ENCODE assay signal across 16 mouse cellular contexts in the genomic region with DNA sequence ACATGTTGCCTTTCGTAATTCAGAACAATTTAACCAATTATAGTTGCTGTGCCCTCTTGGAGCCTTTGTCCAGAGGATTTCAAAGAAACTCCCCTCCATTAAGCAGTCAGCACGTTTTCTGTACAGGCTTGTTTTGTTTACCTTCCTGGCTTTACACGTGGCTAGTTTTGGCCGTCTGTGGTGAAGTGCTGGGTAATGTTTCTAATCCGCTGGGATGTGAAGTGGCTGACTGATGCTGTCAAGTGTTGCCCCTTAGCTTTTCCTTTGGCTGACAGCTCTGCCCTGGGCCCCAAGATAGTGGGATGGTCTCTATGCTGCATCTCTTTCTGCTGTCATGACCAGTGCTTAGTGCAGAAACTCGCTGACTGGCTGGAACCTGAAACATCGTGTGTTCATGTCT. TPM values are rescaled to one million over a fixed set of nuclear protein-coding genes. Genes with fewer than 3 reads are reported as not detected.
DNase-seq lines count a peak whose midpoint lies in the region; ATAC-seq and TF ChIP-seq lines count a peak whose summit lies in the region.
"Had no signal": no experiment of that assay in that cellular context is flagged by ENCODE, and none has a peak within 500 bp of the region (broad histone marks: within the 10 kb centered on the region; RNA-seq: fewer than 3 reads in every experiment).

No protein-coding gene starts in this region.

- no peak overlapping the region for H3K27ac ChIP-seq in heart, embryonic 14.5 days (replicated peaks in 1 of 2; ENCODE audit: control insufficient read depth in 1 of 2, insufficient read depth in 1 of 2, low read depth in 2 of 2, low read length in 2 of 2)
- peak overlapping the region; percentile 41; the same call in 1 of the 2 replicates for H3K27ac ChIP-seq in liver, adult 2 months (replicated peaks; ENCODE audit: insufficient read depth, low read depth, low read length)
- H3K27ac ChIP-seq in liver, embryonic 12.5 days: no peak overlapping the region
- no peak overlapping the region for H3K27ac ChIP-seq in stomach, embryonic 16.5 days (ENCODE audit: low read length)
- no peak overlapping the region for H3K27ac ChIP-seq in stomach, postnatal 0 days (replicated peaks)
- H3K27ac ChIP-seq: gastrocnemius, adult 2 months; hindbrain, embryonic 15.5 days; liver, embryonic 13.5 days had no signal

- peak overlapping the region; percentile 16 for H3K4me2 ChIP-seq in heart, embryonic 14.5 days (ENCODE audit: low read length)
- no peak overlapping the region for H3K4me2 ChIP-seq in liver, embryonic 12.5 days
- no peak overlapping the region for H3K4me2 ChIP-seq in stomach, embryonic 16.5 days (ENCODE audit: low read depth, low read length)
- no peak overlapping the region for H3K4me2 ChIP-seq in stomach, postnatal 0 days (replicated peaks; ENCODE audit: low read depth)
- H3K4me2 ChIP-seq: hindbrain, embryonic 15.5 days; liver, embryonic 13.5 days had no signal

- H3K4me1 ChIP-seq in heart, embryonic 14.5 days (ENCODE audit: control insufficient read depth in 2 of 2, insufficient read depth in 2 of 2, low read length in 2 of 2): peaks cover 5 to 13% of the 10 kb centered on the region in 2 experiments; a peak in 3 of 4 replicates
- peaks cover 26% of the 10 kb centered on the region for H3K4me1 ChIP-seq in liver, adult 2 months (ENCODE audit: control insufficient read depth, insufficient read depth, low read length)
- H3K4me1 ChIP-seq in liver, embryonic 12.5 days: 0 out of 2 replicates have a peak, but pooled peaks cover 5% of the 10 kb centered on the region
- 0 out of 2 replicates have a peak, but pooled peaks cover 4% of the 10 kb centered on the region for H3K4me1 ChIP-seq in stomach, embryonic 16.5 days (ENCODE audit: control insufficient read depth, insufficient read depth, low read length)
- H3K4me1 ChIP-seq in stomach, postnatal 0 days (replicated peaks; ENCODE audit: control insufficient read depth, insufficient read depth): no peaks in the 10 kb centered on the region
- H3K4me1 ChIP-seq: liver, embryonic 13.5 days had no signal

- peaks cover 67% of the 10 kb centered on the region for H3K27me3 ChIP-seq in heart, embryonic 14.5 days (ENCODE audit: control insufficient read depth, insufficient read depth, low read length)
- no peaks in the 10 kb centered on the region for H3K27me3 ChIP-seq in liver, adult 2 months (ENCODE audit: control insufficient read depth, insufficient read depth, low read length)
- no peaks in the 10 kb centered on the region for H3K27me3 ChIP-seq in liver, embryonic 12.5 days (replicated peaks)
- no peaks in the 10 kb centered on the region for H3K27me3 ChIP-seq in stomach, embryonic 16.5 days (ENCODE audit: control insufficient read depth, insufficient read depth, low read length)
- no peaks in the 10 kb centered on the region for H3K27me3 ChIP-seq in stomach, postnatal 0 days (ENCODE audit: control insufficient read depth, insufficient read depth, low read length)
- H3K27me3 ChIP-seq: hindbrain, embryonic 15.5 days; liver, embryonic 13.5 days had no signal

- peaks cover 4% of the 10 kb centered on the region for H3K36me3 ChIP-seq in heart, embryonic 14.5 days (ENCODE audit: control insufficient read depth, insufficient read depth, low read length)
- H3K36me3 ChIP-seq in liver, adult 2 months (ENCODE audit: control insufficient read depth, insufficient read depth, low read length): peaks cover 39% of the 10 kb centered on the region
- peaks cover 13% of the 10 kb centered on the region for H3K36me3 ChIP-seq in liver, embryonic 12.5 days
- H3K36me3 ChIP-seq in stomach, embryonic 16.5 days (ENCODE audit: control insufficient read depth, insufficient read depth, low read length): peaks cover 6% of the 10 kb centered on the region; the same call in 1 of the 2 replicates
- H3K36me3 ChIP-seq in stomach, postnatal 0 days (ENCODE audit: control insufficient read depth, insufficient read depth, low read length): peaks cover 3% of the 10 kb centered on the region; the same call in 1 of the 2 replicates
- H3K36me3 ChIP-seq: hindbrain, embryonic 15.5 days had no signal

- no peak overlapping the region for H3K4me3 ChIP-seq in heart, embryonic 14.5 days (ENCODE audit: control insufficient read depth in 1 of 2, insufficient read depth in 1 of 2, low read depth in 1 of 2, low read length in 2 of 2)
- H3K4me3 ChIP-seq in liver, adult 2 months (ENCODE audit: insufficient read depth, low read depth, low read length): no peak overlapping the region
- no peak overlapping the region for H3K4me3 ChIP-seq in liver, embryonic 12.5 days
- H3K4me3 ChIP-seq in stomach, embryonic 16.5 days (replicated peaks; ENCODE audit: low read length): no peak overlapping the region
- H3K4me3 ChIP-seq in stomach, postnatal 0 days (ENCODE audit: low read depth, low read length): no peak overlapping the region
- H3K4me3 ChIP-seq: gastrocnemius, adult 2 months; hindbrain, embryonic 15.5 days; liver, embryonic 13.5 days had no signal

- H3K9me3 ChIP-seq in heart, embryonic 14.5 days (ENCODE audit: control insufficient read depth, low read length): no peaks in the 10 kb centered on the region
- H3K9me3 ChIP-seq in liver, embryonic 12.5 days (replicated peaks): no peaks in the 10 kb centered on the region
- H3K9me3 ChIP-seq in stomach, embryonic 16.5 days (replicated peaks; ENCODE audit: control insufficient read depth, low read length): no peaks in the 10 kb centered on the region
- H3K9me3 ChIP-seq in stomach, postnatal 0 days (ENCODE audit: control insufficient read depth, low read length): no peaks in the 10 kb centered on the region
- H3K9me3 ChIP-seq: hindbrain, embryonic 15.5 days; liver, embryonic 13.5 days had no signal

- 14% methylated on average over 7 of the region's 7 CpGs for WGBS in heart, embryonic 14.5 days
- WGBS in liver, adult 2 months: 36% methylated on average over 7 of the region's 7 CpGs
- 59% methylated on average over 7 of the region's 7 CpGs for WGBS in liver, embryonic 12.5 days (ENCODE audit: insufficient replicate concordance)
- 40% methylated on average over 7 of the region's 7 CpGs for WGBS in stomach, embryonic 16.5 days
- 36% methylated on average over 7 of the region's 7 CpGs for WGBS in stomach, postnatal 0 days

- H3K9ac ChIP-seq in heart, embryonic 14.5 days (ENCODE audit: low read length): no peak overlapping the region
- H3K9ac ChIP-seq in liver, adult 2 months (ENCODE audit: low read depth, low read length): no peak overlapping the region
- no peak overlapping the region for H3K9ac ChIP-seq in liver, embryonic 12.5 days
- peak overlapping the region; percentile 12; the same call in 1 of the 2 replicates for H3K9ac ChIP-seq in stomach, embryonic 16.5 days (ENCODE audit: low read length)
- no peak overlapping the region for H3K9ac ChIP-seq in stomach, postnatal 0 days (ENCODE audit: low read length)
- H3K9ac ChIP-seq: hindbrain, embryonic 15.5 days; liver, embryonic 13.5 days had no signal

- no peak for TF ChIP-seq EP300 in stomach, postnatal 0 days (optimal IDR thresholded peaks at IDR 0.05)

- no peak for TF ChIP-seq CTCF in liver, adult 2 months (IDR thresholded peaks at IDR 0.05; ENCODE audit: low read depth, low read length)
- TF ChIP-seq CTCF in stomach, postnatal 0 days (IDR thresholded peaks at IDR 0.05; ENCODE audit: low read depth): no peak

- no peak for TF ChIP-seq POLR2A in liver, adult 2 months (IDR thresholded peaks at IDR 0.05; ENCODE audit: extremely low read depth, insufficient read depth, low read length)

- no peak; the same call in 1 of the 2 replicates for ATAC-seq in heart, embryonic 14.5 days (ENCODE audit: insufficient number of reproducible peaks, insufficient read depth, low FRiP score, low read depth)
- ATAC-seq in liver, embryonic 12.5 days: no peak
- no peak for ATAC-seq in stomach, embryonic 16.5 days (ENCODE audit: insufficient read depth, low FRiP score)
- no peak for ATAC-seq in stomach, postnatal 0 days (ENCODE audit: low FRiP score, low TSS enrichment)
- ATAC-seq: activated CD4-positive, CD25-positive, alpha-beta regulatory T cell, adult 4 months had no signal

- H3K79me2 ChIP-seq in liver, adult 2 months (ENCODE audit: control insufficient read depth, insufficient read depth, low read length): peaks cover 23% of the 10 kb centered on the region; the same call in 1 of the 2 replicates

- no peak for DNase-seq in heart, postnatal 4 days
- DNase-seq in liver, adult 2 months (ENCODE audit: extremely low read depth, low read depth, low spot score): peak; percentile 79
- DNase-seq in stomach, postnatal 0 days (ENCODE audit: low spot score): no peak
- DNase-seq in lung, postnatal 36 days: peak; percentile 26
- DNase-seq in adrenal gland, postnatal 36 days: no peak
- DNase-seq: cerebellum, adult 11 months; gastrocnemius, adult 2 months; kidney, postnatal 14 days; layer of hippocampus, postnatal 36 days; liver, embryonic 13.5 days; right cerebral cortex, adult 18-20 months had no signal

RNA-seq across cellular contexts. Expression of a gene that starts 43.1 kb away (rescaled TPM):
- 3.7 and 5.7 TPM in 2 replicates for polyA plus RNA-seq in heart, embryonic 14.5 days (2014; fragmentation: Nextera tagmentation; extraction: Ambion mirVana)
- total RNA-seq in heart, postnatal 4 days (2021): 10 to 100 TPM; 30.7 to 31.0 TPM
- total RNA-seq in liver, adult 2 months (2014; rRNA removed): 93.6 and 109 TPM in 2 replicates
- 25.4 and 34.5 TPM in 2 replicates for polyA plus RNA-seq in liver, adult 2 months (2012; rRNA removed)
- polyA plus RNA-seq in liver, embryonic 12.5 days (2016; fragmentation: Nextera tagmentation; extraction: Ambion mirVana): 5.9 and 7.3 TPM in 2 replicates
- 11.9 and 13.7 TPM in 2 replicates for polyA plus RNA-seq in stomach, embryonic 16.5 days (2015; fragmentation: Nextera tagmentation; extraction: Ambion mirVana)
- 8.2 and 9.3 TPM in 2 replicates for polyA plus RNA-seq in stomach, postnatal 0 days (2015; fragmentation: Nextera tagmentation; extraction: Ambion mirVana)
- 100 to 1,000 TPM; 167 to 177 TPM for total RNA-seq in adrenal gland, postnatal 36 days (2021)

Comparison
In these comparisons a context has a peak if more than half of its experiments do, and no peak if none do; other contexts are left out.
1. DNase-seq: peak in liver, adult 2 months (single experiment) and lung, postnatal 36 days (single experiment); none in heart, postnatal 4 days (single experiment), stomach, postnatal 0 days (single experiment) and adrenal gland, postnatal 36 days (0 of 2).